Mouse (Mus musculus): ENCODE data around the gene 4933428G20Rik. TPM values are rescaled to one million over a fixed set of nuclear protein-coding genes. Genes with fewer than 3 reads are reported as not detected.

4933428G20Rik gene
- polyA plus RNA-seq, 2 experiments from 2014 or later: not detected

DNA sequence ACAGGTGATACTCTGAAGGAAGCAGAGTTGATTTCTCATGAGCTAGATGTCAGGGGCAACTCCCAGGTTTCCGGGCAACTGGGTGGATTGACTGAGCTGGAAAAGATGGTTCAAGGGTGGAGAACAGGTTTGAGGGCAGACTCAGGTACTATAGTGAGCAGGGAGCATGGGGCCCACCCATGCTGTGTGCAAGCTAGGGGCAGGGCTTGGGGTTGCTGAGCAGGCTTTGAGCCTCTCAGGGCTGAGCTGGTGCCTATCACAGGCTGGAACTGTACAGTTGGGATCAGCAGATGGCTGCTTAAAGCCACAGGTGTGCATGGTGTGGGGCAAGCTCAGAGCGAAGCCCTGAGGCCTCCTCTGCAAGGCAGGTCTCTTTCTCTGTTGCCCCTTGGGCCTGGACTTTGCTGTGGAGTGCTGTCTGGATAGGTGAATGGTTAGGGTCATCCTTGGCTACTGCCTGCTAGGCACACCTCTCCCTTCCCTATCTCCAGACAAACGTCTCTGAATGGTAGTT, 38.8 kb downstream of the 4933428G20Rik start:
- ATAC-seq: no peak

GRCm38 (mm10) chr11:97457120-97457519, 43.0 kb downstream of the 4933428G20Rik start:
- no peak for ATAC-seq

DNA sequence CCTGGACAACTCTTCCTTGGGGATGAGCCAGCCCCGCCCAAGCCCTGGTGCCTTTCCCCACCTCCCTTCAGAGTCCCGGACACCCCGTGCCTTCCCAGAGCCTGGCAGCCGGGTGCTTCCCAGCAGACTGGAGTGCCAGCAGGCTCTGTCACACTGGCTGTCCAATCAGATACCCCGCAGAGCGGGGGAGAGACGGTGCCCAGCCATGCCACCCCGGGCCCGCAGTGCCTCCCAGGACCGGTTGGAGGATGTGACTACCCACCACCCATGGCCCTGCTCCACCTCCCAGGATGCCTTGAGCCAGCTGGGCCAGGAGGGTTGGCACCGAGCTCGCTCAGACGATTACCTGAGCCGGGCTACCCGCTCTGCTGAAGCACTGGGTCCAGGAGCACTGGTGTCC, 48.5 kb downstream of the 4933428G20Rik start:
- no peak for ATAC-seq

- no peak for ATAC-seq
These were observed 49.7 kb downstream of the 4933428G20Rik start for GRCm38 (mm10) chr11:97450305-97450922.

DNA sequence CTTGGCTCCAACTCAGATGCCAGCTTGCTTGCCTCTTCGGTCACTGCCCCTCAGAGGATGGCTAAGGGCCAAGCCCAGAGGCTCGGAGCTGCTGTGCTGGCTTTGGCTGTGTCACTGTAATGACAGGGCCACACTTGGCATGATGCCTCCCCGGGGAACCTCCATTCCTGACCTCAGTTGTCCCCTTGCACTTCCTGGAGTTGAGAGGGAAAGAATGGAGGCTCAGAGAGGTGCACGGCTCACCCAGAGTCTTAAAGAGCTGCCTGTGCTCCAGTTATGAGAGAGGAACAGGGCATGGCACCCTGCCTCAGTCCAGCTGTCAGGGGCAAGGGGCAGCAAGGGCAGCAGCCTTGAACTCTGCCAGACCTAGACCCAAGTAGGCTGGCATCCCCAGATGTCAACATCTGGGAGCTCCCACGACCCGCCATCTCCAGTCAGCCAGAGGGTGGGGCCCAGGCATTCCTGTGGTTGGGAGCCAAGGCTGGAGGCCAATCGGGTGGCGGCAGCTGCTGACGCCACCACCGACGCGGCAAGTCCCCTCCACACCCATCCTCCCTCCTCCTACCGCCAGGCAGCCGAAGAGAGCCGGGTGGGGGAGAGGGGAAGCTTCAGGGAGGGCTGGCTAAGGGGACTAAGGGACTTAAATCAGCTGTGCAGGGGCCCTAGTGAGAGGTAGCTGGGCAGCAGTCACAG, 50.4 kb downstream of the 4933428G20Rik start:
- ATAC-seq: no peak

DNA sequence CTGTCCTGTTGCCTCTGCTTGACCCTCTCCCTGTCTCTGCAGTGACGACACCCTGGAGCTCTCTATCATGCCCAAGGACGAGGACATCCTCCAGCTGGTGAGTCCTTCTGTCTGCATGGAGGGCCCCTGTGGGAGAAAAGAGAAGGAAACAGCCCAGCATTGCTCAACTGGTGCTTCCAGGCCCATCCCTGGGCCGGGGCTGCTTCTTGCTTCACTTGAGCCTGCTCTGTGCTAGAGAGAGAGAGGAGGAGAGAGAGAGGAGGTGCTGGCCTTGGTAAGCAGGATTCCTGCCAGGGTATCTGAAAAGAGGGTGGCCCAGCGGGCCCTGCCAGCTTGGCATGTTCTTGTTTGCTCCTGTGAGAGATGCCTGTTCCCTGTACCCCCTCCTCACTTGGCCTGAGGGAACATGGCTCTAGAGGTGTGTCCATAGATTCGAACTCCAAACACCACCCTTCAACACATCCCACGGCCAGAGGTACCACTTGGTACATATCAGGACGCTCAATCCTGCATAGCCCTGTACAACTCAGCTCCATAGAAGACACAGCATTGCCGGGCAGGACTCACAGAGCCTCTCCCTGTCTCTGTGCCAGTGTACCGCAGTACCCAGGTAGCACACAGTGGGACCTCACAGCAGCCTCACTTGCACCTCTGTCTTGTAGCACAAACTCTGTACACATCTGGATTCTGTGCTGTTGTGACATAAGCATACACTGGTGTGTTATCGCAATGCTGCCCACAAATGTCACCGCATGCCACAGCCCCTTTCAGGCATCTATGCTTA, 51.3 kb downstream of the 4933428G20Rik start:
- ATAC-seq: no peak

DNA sequence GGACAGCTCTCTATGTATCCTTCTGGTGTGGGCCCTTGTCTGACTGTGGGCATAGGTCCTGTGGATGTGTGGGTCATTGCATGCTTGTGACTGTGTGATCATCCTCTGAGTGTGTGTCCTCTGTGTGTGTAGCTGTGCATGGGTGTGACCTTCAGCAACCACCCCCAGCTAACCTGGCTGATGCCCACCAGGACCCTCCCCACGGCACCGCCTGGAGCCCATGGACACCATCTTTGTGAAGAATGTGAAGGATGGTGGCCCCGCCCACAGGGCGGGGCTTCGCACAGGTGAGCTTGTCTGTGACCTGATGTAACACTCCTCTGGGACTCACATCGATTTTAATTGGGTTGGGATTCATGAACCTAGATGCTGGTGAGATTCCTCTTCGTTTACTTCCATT, 52.2 kb downstream of the 4933428G20Rik start:
- ATAC-seq: no peak

- ATAC-seq: no peak
These were observed 54.1 kb downstream of the 4933428G20Rik start for GRCm38 (mm10) chr11:97445999-97446511.

GRCm38 (mm10) chr11:97445596-97445995, 54.5 kb downstream of the 4933428G20Rik start:
- no peak for ATAC-seq

GRCm38 (mm10) chr11:97442891-97443675, 57.1 kb downstream of the 4933428G20Rik start:
- ATAC-seq: no peak

DNA sequence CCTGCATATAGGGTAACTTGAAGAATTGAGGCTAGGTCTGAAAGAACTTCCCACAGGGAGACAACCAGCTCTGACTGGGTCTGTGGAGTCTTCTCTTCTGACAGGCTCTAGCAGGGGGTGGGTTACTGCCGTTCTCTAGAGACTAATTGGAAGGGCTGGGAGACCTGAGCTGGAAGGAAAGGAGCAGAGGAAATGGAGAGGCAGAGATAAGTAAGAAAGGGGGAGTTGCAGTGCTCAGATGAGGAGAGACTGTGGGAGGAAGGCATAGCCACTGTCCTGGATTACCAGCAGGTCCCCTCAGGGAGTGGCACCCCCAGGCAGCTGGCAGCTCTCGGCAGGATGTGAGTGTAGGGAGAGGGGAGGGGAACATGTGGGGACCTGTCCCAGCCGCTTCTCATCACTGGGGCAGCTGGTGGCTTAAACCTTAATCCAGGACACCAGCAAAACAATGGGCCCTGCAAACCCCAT, 58.4 kb downstream of the 4933428G20Rik start:
- ATAC-seq: no peak

DNA sequence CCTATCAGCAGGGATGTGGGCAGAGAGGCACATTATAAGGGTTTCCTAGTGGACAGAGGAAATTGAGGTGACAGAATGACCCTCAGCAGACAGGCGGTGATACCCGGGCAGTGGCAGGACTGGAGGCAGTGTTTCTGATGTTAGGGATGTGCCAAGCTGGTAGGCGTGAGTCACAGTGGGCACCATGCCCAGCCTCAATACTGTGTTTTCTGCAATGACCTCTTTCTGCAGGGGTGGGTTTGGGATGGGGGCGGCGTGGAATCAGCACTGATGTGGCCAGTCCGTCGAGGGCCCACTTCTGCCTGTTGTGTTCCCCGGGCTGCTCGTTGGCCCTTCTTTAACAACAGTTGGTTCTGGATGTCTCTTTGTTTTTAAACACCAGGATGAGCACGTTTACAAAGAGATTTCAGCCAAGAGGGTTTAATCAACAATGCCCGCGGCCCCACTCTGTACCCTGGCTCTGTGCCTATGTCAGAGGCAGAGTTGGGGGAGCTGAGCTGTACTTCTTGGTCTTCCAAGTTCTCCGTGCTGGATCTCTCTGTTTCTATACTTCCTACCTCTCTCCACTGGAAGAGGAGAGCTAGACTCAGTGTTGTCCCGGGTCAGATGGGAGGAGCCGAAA, 59.0 kb downstream of the 4933428G20Rik start:
- ATAC-seq: no peak

Other genes starting within 250 kb of the 4933428G20Rik start
- 10 to 100 TPM; 36.1 to 43.0 TPM for gene Npepps, start 219.7 kb downstream of the 4933428G20Rik start, polyA plus RNA-seq (2017; shearing (Covaris generic))
- gene Mrpl45, start 184.6 kb downstream of the 4933428G20Rik start, polyA plus RNA-seq (2017; shearing (Covaris generic)): 10 to 100 TPM; 44.6 to 48.7 TPM
- under 1 TPM; 0.11 to 0.45 TPM for gene Gpr179, start 148.3 kb downstream of the 4933428G20Rik start, polyA plus RNA-seq (2017; shearing (Covaris generic))
- gene Socs7, start 137.8 kb downstream of the 4933428G20Rik start, polyA plus RNA-seq (2017; shearing (Covaris generic)): 1 to 10 TPM; 6.1 to 7.8 TPM
- not detected for gene Arhgap23, start 84.8 kb downstream of the 4933428G20Rik start, polyA plus RNA-seq (2017; shearing (Covaris generic))
- gene Srcin1, start 75.8 kb upstream of the 4933428G20Rik start, polyA plus RNA-seq (2017; shearing (Covaris generic)): not detected
- under 1 TPM; 0.40 to 0.61 TPM for gene Epop, start 129.4 kb upstream of the 4933428G20Rik start, polyA plus RNA-seq (2017; shearing (Covaris generic))
- gene Mllt6, start 163.1 kb upstream of the 4933428G20Rik start, polyA plus RNA-seq (2017; shearing (Covaris generic)): 10 to 100 TPM; 13.9 to 15.2 TPM
- gene Cisd3, start 185.5 kb upstream of the 4933428G20Rik start, polyA plus RNA-seq (2017; shearing (Covaris generic)): 10 to 100 TPM; 91.3 to 99.5 TPM
- 1 to 10 TPM; 3.1 to 4.7 TPM for gene Pcgf2, start 200.2 kb upstream of the 4933428G20Rik start, polyA plus RNA-seq (2017; shearing (Covaris generic))
- gene Psmb3, start 203.1 kb upstream of the 4933428G20Rik start, polyA plus RNA-seq (2017; shearing (Covaris generic)): 100 to 1,000 TPM; 422 to 486 TPM
- gene Pip4k2b, start 244.4 kb upstream of the 4933428G20Rik start, polyA plus RNA-seq (2017; shearing (Covaris generic)): 1 to 10 TPM; 2.0 to 2.3 TPM